Mouse (Mus musculus): ENCODE results near the gene Slc27a2.
"Not testable (repeated sequence)": the region's sequence is repeated elsewhere in the genome, so short reads cannot be mapped to it uniquely, and the experiment has no call there.

Gene Slc27a2

DNA sequence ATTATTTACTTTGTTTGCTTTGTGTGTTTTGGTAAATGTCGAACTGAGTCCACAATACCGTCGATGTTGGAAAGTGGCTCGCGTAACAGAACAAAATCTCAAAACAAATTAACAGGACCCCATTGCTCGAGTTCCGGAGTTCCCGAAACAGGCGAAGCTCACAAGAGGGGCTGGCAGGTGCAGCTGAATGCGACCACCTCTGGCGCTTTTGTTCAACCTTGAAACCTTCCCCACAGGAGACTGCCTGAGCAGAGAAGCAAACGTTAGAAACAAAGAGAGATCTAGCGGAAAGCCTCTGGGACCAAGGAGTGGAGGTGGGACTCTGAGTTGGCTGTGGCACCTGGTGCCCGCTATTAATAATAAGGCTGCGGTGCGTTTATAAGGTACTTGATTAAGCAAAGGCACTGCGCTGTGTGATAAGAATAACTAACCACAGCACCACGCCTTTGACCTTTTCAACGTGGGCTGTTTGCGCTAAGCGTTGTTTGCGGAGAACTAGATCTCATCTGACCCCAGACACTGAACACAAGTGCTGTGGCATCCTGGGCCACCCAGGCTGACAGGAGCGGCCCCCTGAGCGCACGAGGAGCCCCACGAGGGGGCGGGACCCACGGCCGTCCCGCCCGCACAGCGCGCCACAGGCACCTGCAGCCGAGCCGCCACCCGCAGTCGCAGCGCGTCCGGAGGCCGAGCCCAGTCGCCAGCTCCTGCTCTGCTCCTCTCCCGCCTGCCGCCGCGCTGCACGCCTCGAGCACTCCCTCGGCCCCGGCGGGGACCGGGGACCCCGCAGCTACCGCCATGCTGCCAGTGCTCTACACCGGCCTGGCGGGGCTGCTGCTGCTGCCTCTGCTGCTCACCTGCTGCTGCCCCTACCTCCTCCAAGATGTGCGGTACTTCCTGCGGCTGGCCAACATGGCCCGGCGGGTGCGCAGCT, at the start of gene Slc27a2:
Slc27a2 (plus strand) TSS at position 51 of the 934 bp plus-strand sequence.
- peak; percentile 13 to 24 for DNase-seq

- no peak for DNase-seq
These were observed 47.1 kb upstream of the Slc27a2 start for GRCm38 (mm10) chr2:126505156-126505555.

- no peak for DNase-seq
These were observed 44.7 kb upstream of the Slc27a2 start for GRCm38 (mm10) chr2:126507477-126507876.

GRCm38 (mm10) chr2:126508228-126508627, 44.0 kb upstream of the Slc27a2 start:
- DNase-seq, result no peak

- no peak for DNase-seq
These were observed 37.0 kb upstream of the Slc27a2 start for GRCm38 (mm10) chr2:126515069-126515826.

GRCm38 (mm10) chr2:126519872-126520581, 32.2 kb upstream of the Slc27a2 start:
- DNase-seq, result peak; percentile 51 to 79

- DNase-seq, result peak; percentile 27 to 40
These were observed 31.4 kb upstream of the Slc27a2 start for GRCm38 (mm10) chr2:126520828-126521227.

DNA sequence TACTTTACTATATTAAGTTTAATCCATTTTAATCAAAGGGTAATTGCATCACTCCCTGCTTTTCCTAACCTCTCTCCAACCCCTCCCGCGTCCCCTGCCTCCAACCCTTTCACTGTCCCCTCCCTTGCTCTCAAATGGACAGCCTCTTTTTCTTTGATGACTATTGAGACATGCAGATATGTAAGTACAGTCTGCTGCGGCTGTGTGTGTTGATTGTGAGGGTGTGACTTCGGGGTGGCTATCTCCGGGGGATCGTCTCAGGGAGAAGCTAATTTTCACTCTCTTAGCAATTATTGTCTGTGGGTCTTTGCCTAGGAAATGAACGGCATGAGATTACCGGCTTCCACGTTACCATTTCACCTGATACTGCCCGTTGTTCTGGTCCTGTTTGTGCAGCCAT, 30.7 kb upstream of the Slc27a2 start:
- no peak for DNase-seq

DNA sequence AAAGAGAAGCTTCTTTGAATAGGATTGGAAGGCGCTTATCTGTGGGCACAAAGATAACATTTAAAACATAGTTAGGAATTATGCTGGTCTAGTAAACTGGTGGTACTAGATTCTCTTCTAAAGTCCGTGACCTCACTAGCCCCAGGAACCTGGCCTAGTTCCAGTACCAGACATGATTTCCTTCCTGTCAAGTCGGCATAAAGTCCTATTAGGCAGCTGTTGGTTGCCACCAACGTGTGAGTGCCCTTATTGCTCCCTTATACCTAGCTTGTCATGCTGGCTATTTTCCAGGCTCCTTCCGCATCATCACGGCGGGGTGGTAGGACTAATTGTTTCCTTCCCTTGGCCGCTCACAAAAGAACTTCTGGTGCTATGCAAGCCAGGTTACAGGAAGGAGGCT, 30.2 kb upstream of the Slc27a2 start:
- peak; percentile 13 to 27 for DNase-seq

DNA sequence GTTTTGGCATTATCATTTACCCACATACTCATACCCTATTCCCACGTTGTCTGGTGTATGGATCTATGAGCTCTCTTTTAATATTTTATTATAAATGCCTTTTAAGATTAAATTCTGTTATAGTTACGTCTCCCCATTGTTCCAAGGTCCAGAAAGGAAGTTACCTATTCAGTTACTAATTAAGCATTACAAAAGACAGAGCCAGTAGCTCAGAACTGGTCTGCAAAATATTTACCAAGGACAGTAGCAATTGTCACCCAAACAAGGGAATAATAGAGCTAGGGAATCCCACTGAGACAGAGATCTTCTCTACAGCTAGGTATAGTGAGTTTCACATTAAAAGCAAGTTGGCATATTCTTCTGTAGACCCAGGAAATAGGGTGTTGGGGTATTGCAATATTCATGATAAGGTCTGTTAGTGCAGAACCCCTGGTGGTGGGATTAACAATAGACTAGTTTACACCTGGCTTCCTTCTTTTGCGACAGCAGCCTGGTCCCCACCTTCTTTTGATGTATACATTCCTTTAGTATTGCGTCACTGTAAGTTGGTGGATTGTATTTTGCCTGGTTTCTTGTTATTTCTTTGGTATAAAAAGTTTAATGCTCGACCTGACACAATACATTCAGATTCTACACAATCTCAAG, 29.0 kb upstream of the Slc27a2 start:
- not testable (repeated sequence) for DNase-seq

GRCm38 (mm10) chr2:126524271-126524670, 27.9 kb upstream of the Slc27a2 start:
- no peak for DNase-seq

- DNase-seq, result no peak
These were observed 24.7 kb upstream of the Slc27a2 start for GRCm38 (mm10) chr2:126527461-126527860.

- no peak for DNase-seq
These were observed 21.6 kb upstream of the Slc27a2 start for GRCm38 (mm10) chr2:126530581-126530980.

GRCm38 (mm10) chr2:126537654-126538053, 14.6 kb upstream of the Slc27a2 start:
- no peak for DNase-seq

DNA sequence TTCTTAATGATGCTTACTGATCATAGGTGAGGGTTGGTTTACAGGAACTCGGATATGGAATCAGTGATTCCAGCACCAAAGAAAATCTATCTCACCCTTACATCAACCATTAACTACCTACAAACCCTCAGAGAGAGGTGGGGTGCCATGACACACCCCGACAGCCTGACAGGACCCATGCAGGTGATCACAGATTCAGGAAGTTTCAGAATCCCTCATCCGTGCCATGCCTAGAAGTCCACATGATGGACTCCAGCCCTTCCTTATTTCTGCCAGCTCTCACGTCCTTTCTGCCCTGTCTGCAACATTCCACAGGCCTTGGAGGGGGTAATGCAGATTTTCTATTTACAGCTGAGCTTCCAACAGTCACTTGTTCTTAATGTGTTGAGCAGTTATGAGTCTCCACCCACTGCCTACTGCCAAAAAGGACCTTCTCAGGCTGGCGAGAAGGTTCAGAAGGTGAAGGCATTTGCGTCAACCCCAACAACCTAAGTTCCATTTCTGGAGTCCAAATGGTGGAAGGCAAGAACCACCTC, 11.7 kb upstream of the Slc27a2 start:
- DNase-seq, result no peak

DNA sequence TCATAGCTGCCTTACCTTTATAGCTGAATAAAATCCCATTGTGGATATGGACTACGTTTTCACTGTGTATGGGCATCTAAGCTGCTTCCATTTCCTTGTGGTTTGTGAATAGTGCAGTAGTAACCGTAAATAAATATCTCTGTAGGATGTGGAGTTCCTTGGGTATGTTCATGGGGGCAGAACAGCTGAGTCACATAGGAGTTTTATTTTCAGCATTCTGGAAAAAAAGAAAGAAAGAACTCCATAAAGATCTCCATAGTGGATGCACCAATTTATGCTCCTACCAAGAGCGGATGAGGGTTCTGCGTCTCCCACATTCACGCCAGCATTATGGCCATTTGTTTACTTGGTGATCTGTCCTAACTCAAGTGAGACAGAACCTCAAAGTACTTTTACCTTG, 10.0 kb upstream of the Slc27a2 start:
- no peak for DNase-seq

- DNase-seq, result no peak
These were observed 6.9 kb upstream of the Slc27a2 start for GRCm38 (mm10) chr2:126545297-126545696.

DNA sequence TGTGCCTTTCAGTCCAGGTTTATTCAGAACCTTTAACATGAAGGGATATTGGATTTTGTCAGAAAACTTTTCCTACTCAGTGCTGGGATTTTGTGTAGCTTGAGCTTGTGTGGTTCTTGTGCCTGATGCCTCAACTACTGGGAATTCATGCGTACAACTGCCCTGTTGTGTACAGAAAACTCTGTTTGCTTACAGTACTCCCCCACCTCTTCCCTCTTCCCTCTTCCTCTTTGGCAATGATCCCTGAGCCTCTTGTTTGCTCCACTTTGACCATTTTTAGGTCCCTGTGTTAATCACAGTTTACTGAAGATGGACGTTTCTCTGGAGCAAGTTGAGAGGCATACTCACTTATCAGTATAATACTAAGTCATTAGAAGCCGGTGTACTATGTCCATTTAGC, 5.8 kb upstream of the Slc27a2 start:
- DNase-seq, result no peak

- no peak for DNase-seq
These were observed 2.5 kb upstream of the Slc27a2 start for GRCm38 (mm10) chr2:126549681-126550080.

- DNase-seq, result no peak
These were observed 840 bp upstream of the Slc27a2 start for GRCm38 (mm10) chr2:126551244-126551890.

- DNase-seq, result no peak
These were observed 311 bp upstream of the Slc27a2 start for GRCm38 (mm10) chr2:126551896-126552295.

- DNase-seq, result no peak
These were observed 1.1 kb downstream of the Slc27a2 start for GRCm38 (mm10) chr2:126553291-126553639.
